Mouse (Mus musculus) olfactory bulb, adult 2 months (tissue): ENCODE data around the gene Slc4a10. TPM values are rescaled to one million over a fixed set of nuclear protein-coding genes. Genes with fewer than 3 reads are reported as not detected.

Experiments
- H3K27ac ChIP-seq: fragments of 200-500 bp; 2 replicates; pipeline ENCODE4 v1.5.1; 2012; ENCODE audit warnings: low read depth, low read length; ENCODE audit not compliant: insufficient read depth
- H3K4me1 ChIP-seq: fragments of 200-500 bp; 2 replicates; pipeline ENCODE4 v1.6.1; 2012; ENCODE audit warnings: low read length; ENCODE audit not compliant: control insufficient read depth, insufficient read depth
- H3K4me3 ChIP-seq: fragments of 200-500 bp; 2 replicates; pipeline ENCODE4 v1.5.1; 2012; ENCODE audit warnings: mild to moderate bottlenecking, low read depth, low read length, moderate library complexity; ENCODE audit not compliant: insufficient read depth
- CTCF ChIP-seq: fragments of 200-500 bp; IDR thresholded peaks from 2 replicates; pipeline ENCODE4 v1.5.1; 2012; ENCODE audit warnings: low read depth, mild to moderate bottlenecking, low read length, moderate library complexity; ENCODE audit not compliant: insufficient read depth
- POLR2A ChIP-seq: fragments of 200-500 bp; IDR thresholded peaks from 2 replicates; pipeline ENCODE4 v1.6.1; 2012; ENCODE audit warnings: mild to moderate bottlenecking, low read depth, low read length, moderate library complexity; ENCODE audit not compliant: insufficient read depth
- WGBS: fragments of 180-500 bp; shearing (Covaris S2); methylation state at CpG from one replicate; pipeline ENCODE4 v1.1.7; 2018; 5-methylcytosine and 5-hydroxymethylcytosine counted together
- polyA plus RNA-seq: library from polyadenylated mRNA; stranded (reverse); fragments of >200 nt; gene quantifications from 2 replicates; pipeline ENCODE4 v1.2.4, GENCODE M21; 2012; ENCODE audit warnings: low replicate concordance; ENCODE audit not compliant: missing spikeins, insufficient read depth, insufficient read length

Slc4a10 gene
- polyA plus RNA-seq, 1 experiment: 148 TPM

DNA sequence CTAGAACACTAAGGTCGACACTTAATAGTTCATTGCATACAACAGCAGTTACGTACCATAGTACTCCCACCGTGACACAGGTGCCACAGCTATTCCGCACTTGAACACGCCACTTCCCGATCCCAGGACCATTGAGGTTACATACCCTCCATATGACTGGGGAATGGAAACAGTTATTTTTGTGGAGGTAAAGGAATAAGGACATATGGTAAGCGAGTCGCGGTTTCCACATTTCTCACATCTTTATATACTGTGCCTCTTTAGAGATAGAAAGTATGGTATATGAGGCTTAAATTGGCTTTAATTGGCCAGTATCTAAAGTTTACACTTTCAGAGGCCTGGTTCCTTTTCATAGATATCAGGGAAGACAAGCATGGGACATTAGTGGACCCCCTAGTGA lies 301.5 kb downstream of the Slc4a10 start:
- no peak for TF ChIP-seq CTCF
- TF ChIP-seq POLR2A: no peak

DNA sequence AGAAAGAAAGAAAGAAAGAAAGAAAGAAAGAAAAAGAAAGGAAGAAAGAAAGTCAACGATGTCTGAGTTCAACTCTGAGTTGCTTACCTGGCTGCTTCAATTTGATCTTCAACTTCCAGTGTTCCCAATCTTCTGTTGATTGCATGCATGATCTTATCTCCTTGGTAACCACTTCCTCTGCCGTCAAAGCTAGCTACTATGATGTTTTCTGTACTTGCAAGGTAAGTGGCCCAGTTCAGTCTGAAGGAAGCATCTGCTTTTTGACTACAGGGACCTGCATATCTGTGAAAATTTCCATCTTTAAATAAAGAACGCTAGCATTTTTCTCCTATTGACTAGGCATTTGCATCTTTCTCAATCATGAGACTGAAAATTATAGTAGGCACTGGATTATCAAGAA lies 305.8 kb downstream of the Slc4a10 start:
- TF ChIP-seq POLR2A (no peak), CTCF (no peak)
- WGBS: 81% methylated on average over 3 of the region's 3 CpGs
- Histone ChIP-seq H3K27ac (no peak overlapping the region), H3K4me3 (no peak overlapping the region), H3K4me1 (no peaks in the 10 kb centered on the region)

More for the DNA sequence above, 301.5 kb downstream of the Slc4a10 start:
- Histone ChIP-seq H3K4me3 (no peak overlapping the region), H3K4me1 (no peaks in the 10 kb centered on the region), H3K27ac (no peak overlapping the region)
- 88% methylated on average over 9 of the region's 9 CpGs for WGBS

DNA sequence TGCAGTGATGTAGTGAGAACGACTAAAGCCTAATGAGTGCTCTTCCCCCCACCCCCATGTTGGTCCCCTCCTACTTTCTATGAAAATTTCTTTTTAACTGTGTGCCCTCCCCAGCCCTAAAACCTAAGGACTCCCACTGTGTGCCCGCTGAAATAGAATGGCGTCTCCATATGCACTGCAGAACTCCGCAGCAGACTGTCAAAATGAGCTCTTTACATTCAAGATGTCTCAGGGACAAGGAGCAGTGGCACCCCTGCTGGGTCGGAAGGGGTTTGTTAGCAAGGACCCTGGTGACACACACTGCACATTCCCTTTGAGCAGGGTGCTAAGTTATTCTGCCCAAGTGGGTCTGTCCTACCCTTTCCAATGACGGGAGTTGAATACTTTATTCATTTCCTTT lies 309.5 kb downstream of the Slc4a10 start:
- TF ChIP-seq POLR2A (no peak), CTCF (no peak)
- 64% methylated on average over 6 of the region's 6 CpGs for WGBS

DNA sequence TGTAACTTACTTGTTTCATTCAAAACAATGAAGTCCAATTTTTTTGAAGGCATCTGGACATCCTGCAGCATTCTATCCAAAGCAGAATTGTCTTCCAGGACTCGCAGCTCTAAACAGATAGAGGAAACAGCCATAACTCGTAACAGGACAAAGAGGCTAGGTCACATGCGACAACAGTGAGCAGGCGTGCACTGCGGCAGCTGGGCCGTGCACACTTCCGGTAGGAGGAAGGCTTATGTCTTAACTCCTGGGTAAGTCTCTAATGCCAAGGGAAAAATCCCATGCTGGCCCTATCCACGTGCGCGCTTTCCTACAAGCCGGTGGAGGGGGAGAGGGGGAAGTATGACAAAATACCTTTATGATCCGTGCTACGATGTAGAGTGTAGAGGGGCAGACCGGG lies 310.3 kb downstream of the Slc4a10 start:
- 89% methylated on average over 14 of the region's 14 CpGs for WGBS
- Histone ChIP-seq H3K27ac (no peak overlapping the region), H3K4me1 (no peaks in the 10 kb centered on the region), H3K4me3 (no peak overlapping the region)
- TF ChIP-seq POLR2A (no peak), CTCF (no peak)

More for the DNA sequence above, 309.5 kb downstream of the Slc4a10 start:
- Histone ChIP-seq H3K27ac (no peak overlapping the region), H3K4me1 (no peaks in the 10 kb centered on the region), H3K4me3 (no peak overlapping the region)

DNA sequence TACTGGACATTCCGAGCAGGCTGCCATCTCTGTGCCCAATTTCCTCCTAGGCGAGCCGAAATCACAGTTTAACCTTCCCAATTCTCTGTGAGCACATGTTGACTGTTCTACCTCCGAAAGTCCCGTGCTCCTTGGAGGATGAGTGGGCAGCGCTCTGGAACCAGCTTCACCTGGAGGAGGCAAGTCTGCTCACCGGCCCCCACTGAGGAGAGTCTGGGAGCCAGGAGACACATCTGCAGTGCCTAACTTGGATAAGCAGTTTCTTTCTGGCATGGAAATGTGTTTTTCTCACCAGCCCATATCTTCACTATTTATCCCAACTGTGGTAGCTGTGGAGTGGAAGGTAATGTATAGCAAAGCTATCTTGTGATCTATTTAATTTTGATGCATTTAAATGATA lies 311.0 kb downstream of the Slc4a10 start:
- Histone ChIP-seq H3K4me3 (no peak overlapping the region), H3K4me1 (no peaks in the 10 kb centered on the region), H3K27ac (no peak overlapping the region)
- TF ChIP-seq POLR2A: no peak
- TF ChIP-seq CTCF: no peak
- WGBS: 86% methylated on average over 7 of the region's 7 CpGs

DNA sequence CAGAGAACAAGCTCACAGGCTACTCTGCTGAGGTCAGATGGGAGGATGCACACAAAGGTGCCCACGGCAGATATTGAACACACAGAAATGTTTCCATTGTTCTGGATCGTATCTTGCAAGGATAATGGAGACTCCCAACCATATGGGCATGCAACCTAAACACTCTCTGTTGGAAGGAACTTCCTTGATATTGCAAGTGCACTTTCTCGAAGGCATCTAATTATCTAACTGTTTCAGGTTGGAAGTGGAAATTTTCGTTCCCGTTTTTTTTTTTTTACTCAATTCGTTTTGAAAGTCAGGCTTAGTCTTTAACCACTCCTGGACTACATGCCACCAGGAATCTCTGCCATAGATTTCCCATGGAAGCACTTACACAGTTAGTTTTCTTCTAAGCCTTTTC lies 314.6 kb downstream of the Slc4a10 start:
- no peaks in the 10 kb centered on the region for H3K4me1 ChIP-seq
- TF ChIP-seq CTCF: no peak
- H3K27ac ChIP-seq: no peak overlapping the region
- 86% methylated on average over 6 of the region's 6 CpGs for WGBS
- H3K4me3 ChIP-seq: no peak overlapping the region

DNA sequence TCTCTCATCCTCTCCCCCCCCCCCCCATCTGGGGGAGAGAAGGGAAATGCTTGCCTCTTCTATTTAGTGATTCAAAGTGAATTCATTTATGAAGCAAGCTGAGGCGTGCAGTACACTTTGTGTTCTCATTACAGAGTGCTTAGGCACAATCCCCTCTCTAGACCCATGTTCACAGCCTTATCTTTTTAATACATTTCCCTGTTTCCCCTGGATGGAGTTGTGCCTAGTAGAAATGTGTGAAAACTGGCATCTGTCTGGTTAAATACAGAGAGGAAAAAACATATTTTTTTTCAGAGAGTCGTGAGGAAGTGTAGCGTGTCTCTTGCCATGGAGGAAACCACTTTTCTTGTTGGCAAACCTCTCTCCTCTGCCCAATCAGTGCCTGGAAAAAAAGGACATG lies 315.3 kb downstream of the Slc4a10 start:
- TF ChIP-seq CTCF: no peak
- no peak for TF ChIP-seq POLR2A
- WGBS: 72% methylated on average over 3 of the region's 3 CpGs
- H3K4me3 ChIP-seq: no peak overlapping the region
- H3K4me1 ChIP-seq: no peaks in the 10 kb centered on the region
- no peak overlapping the region for H3K27ac ChIP-seq

DNA sequence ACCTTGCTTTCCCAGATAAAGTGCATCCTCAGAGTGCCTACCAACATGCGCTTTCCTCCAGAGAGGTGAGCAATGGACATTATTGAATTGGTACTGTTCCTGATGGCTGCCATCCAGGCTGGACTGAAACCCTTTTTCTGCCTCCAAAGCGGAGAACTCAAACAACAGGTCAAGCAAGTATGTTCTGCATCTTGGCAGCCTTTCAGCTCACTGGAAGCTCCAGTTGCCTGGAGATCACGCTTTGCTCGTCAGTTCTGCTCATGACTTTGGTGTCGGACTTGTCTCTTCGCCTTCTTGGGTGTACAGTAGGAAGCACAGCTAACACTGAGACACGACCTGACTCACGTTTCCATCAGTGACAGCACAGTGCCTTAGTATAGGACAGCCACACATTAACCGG lies 315.9 kb downstream of the Slc4a10 start:
- WGBS: 75% methylated on average over 9 of the region's 9 CpGs
- H3K4me1 ChIP-seq: no peaks in the 10 kb centered on the region
- no peak overlapping the region for H3K4me3 ChIP-seq
- TF ChIP-seq CTCF: no peak
- no peak for TF ChIP-seq POLR2A
- H3K27ac ChIP-seq: no peak overlapping the region

DNA sequence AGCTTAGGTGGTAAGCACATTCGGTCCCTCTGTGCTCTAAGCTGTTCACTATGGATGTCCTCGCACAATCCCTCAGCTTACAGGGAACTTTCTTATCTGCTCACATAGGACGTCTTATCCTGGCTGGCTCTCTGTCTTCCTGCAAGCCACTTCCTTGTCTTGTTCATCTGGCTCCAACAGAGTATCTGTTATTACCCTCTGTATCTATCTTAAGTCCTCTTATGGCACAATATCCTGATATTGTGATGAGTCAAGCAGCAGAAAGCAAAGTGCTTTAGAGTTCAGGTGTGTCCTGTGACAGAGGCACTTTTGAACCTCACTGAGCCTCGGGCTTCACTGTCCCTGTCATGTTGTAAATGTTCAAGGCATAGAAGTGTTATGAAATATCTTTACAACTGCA lies 317.3 kb downstream of the Slc4a10 start:
- Histone ChIP-seq H3K4me1 (peaks cover 3% of the 10 kb centered on the region), H3K27ac (no peak overlapping the region), H3K4me3 (no peak overlapping the region)
- 94% methylated on average over 4 of the region's 4 CpGs for WGBS
- TF ChIP-seq POLR2A: no peak
- no peak for TF ChIP-seq CTCF

DNA sequence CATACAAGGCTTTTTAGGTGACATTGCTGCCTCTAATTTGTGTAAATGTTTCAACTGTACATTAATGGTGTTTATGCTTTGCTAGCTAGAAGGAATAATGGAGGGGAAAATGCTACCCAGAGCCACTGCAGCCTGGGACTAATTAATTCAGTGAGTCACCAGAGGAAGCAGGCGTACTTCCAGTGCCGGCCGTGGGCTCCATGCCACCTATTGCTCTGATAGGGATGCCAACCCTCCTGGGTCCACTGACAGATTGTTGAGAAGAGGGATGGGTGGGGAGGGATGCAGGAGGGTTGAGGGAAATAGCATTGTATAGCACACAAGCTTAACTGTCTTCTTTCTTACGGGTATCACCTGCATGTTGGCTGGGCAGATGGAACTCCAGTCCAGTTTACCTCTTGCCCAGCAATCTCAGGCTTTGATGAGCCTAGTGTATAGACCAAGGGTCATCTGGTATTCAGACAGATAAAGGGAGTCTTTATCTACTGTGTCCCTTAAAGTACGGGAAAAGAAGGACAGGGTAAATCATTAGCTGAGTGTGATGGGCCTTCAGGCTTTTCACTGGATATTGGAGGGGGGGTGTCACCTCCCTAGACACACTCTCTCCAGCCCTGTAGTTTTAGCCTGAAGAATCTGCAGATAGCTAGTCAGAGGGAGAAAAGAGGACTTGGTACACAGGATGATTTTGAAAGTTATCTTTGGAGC lies 322.2 kb downstream of the Slc4a10 start:
- H3K4me3 ChIP-seq: no peak overlapping the region
- no peak overlapping the region for H3K27ac ChIP-seq
- no peak for TF ChIP-seq POLR2A
- TF ChIP-seq CTCF: no peak
- 41% methylated on average over 5 of the region's 5 CpGs for WGBS
- H3K4me1 ChIP-seq: peaks cover 3% of the 10 kb centered on the region

DNA sequence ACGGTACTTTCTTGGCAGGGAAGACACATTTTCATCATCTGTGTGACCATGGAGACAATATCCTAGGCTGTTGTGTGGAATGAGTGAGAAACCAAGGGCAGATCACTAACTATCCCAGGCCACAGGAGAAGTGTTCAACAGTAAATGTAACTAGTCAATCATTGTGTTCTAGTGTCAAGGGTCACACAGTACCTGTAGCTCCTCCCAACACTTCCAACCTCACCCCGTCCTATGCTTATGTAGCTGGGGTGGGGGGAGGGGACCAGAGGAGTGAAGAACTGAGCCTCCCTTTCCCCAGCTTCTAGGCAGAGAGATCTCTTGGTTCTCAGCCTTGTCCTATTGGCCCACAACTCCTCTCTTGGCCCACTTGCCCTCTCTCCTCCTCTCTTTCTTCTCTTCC lies 323.8 kb downstream of the Slc4a10 start:
- Histone ChIP-seq H3K4me1 (peaks cover 3% of the 10 kb centered on the region), H3K27ac (no peak overlapping the region), H3K4me3 (no peak overlapping the region)
- TF ChIP-seq CTCF (no peak), POLR2A (no peak)
- WGBS: 67% methylated on average over 2 of the region's 2 CpGs
